17 mouse cellular contexts compared by ENCODE assay signal in the genomic region with DNA sequence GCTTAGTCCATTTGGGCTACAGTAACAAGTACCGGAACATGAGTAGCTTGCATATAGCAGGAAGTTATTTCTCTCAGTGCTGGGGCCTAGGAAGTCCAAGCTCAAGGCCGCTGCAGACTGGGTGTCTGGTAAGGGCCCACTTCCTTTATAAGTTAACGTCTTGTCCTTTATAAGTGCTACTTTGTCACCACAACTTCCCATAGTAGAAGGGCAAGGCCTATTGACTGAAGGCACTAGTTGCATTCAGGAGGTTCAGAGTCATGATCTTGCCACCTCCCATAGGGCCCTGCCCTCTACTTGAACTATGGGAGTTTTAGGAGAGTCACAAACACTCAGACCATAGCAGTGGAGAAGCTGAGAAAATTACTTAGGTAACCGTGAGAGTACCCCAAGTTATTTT.
DNase-seq lines count a peak whose midpoint lies in the region; ATAC-seq and TF ChIP-seq lines count a peak whose summit lies in the region.
"Had no signal": no experiment of that assay in that cellular context is flagged by ENCODE, and none has a peak within 500 bp of the region (broad histone marks: within the 10 kb centered on the region; RNA-seq: fewer than 3 reads in every experiment).

No protein-coding gene starts in this region.

- no peak for TF ChIP-seq CTCF in kidney, postnatal 0 days (IDR thresholded peaks at IDR 0.05; ENCODE audit: low read depth)

- DNase-seq in kidney, postnatal 0 days (ENCODE audit: low spot score) = no peak
- DNase-seq in kidney, postnatal 14 days = no peak
- DNase-seq in intestine, embryonic 14.5 days (ENCODE audit: low spot score) = no peak
- no peak for DNase-seq in spleen, adult 12 weeks (ENCODE audit: low spot score)
- DNase-seq in adrenal gland, postnatal 10 days = no peak
- DNase-seq: adrenal gland, postnatal 14 days; cerebellum, adult 9-10 months; embryo, embryonic 11 days; heart, adult 2 months; heart, postnatal 10 days; left cerebral cortex, postnatal 4 days; liver, embryonic 13.5 days; thymus, adult 18-20 months had no signal

- no peaks in the 10 kb centered on the region for H3K36me3 ChIP-seq in kidney, postnatal 0 days (ENCODE audit: insufficient read depth, low read length)
- H3K36me3 ChIP-seq in embryonic facial prominence, embryonic 15.5 days = no peaks in the 10 kb centered on the region
- H3K36me3 ChIP-seq in intestine, embryonic 14.5 days (ENCODE audit: control insufficient read depth, insufficient read depth, low read length) = no peaks in the 10 kb centered on the region
- no peaks in the 10 kb centered on the region for H3K36me3 ChIP-seq in stomach, embryonic 15.5 days
- H3K36me3 ChIP-seq: liver, embryonic 13.5 days; midbrain, embryonic 15.5 days had no signal

- peaks cover 25% of the 10 kb centered on the region for H3K4me1 ChIP-seq in kidney, postnatal 0 days (replicated peaks; ENCODE audit: insufficient read depth, low read length)
- H3K4me1 ChIP-seq in embryonic facial prominence, embryonic 15.5 days = peaks cover 19% of the 10 kb centered on the region
- H3K4me1 ChIP-seq in intestine, embryonic 14.5 days (replicated peaks; ENCODE audit: control insufficient read depth, insufficient read depth, low read length) = peaks cover 10% of the 10 kb centered on the region
- H3K4me1 ChIP-seq in stomach, embryonic 15.5 days = peaks cover 11% of the 10 kb centered on the region
- H3K4me1 ChIP-seq: liver, embryonic 13.5 days; midbrain, embryonic 15.5 days had no signal

- ATAC-seq in kidney, postnatal 0 days (replicated peaks; ENCODE audit: low FRiP score, low read depth) = no peak
- ATAC-seq in embryonic facial prominence, embryonic 15.5 days (ENCODE audit: insufficient number of reproducible peaks, low FRiP score, low TSS enrichment, low read depth) = no peak
- no peak for ATAC-seq in intestine, embryonic 14.5 days (replicated peaks; ENCODE audit: low FRiP score, low TSS enrichment, low read depth)
- ATAC-seq in stomach, embryonic 15.5 days (ENCODE audit: insufficient read depth, low FRiP score, low read depth) = no peak
- ATAC-seq: hindbrain, embryonic 16.5 days; midbrain, embryonic 15.5 days had no signal

- H3K27me3 ChIP-seq in kidney, postnatal 0 days (ENCODE audit: insufficient read depth, low read length) = no peaks in the 10 kb centered on the region
- H3K27me3 ChIP-seq in embryonic facial prominence, embryonic 15.5 days = no peaks in the 10 kb centered on the region
- H3K27me3 ChIP-seq in intestine, embryonic 14.5 days (replicated peaks; ENCODE audit: control insufficient read depth, insufficient read depth, low read length) = no peaks in the 10 kb centered on the region
- no peaks in the 10 kb centered on the region for H3K27me3 ChIP-seq in stomach, embryonic 15.5 days (replicated peaks)
- H3K27me3 ChIP-seq: liver, embryonic 13.5 days; midbrain, embryonic 15.5 days had no signal

- peak overlapping the region; percentile 66 for H3K27ac ChIP-seq in kidney, postnatal 0 days
- H3K27ac ChIP-seq in embryonic facial prominence, embryonic 15.5 days (replicated peaks) = peak overlapping the region; percentile 86
- peak overlapping the region; percentile 44 for H3K27ac ChIP-seq in intestine, embryonic 14.5 days (ENCODE audit: low read depth)
- peak overlapping the region; percentile 54 for H3K27ac ChIP-seq in stomach, embryonic 15.5 days
- H3K27ac ChIP-seq: heart, adult 2 months; liver, embryonic 13.5 days; midbrain, embryonic 15.5 days had no signal

- H3K9me3 ChIP-seq in kidney, postnatal 0 days (replicated peaks; ENCODE audit: low read length) = no peaks in the 10 kb centered on the region
- H3K9me3 ChIP-seq in embryonic facial prominence, embryonic 15.5 days (replicated peaks) = no peaks in the 10 kb centered on the region
- H3K9me3 ChIP-seq in intestine, embryonic 14.5 days (ENCODE audit: control insufficient read depth, low read length) = no peaks in the 10 kb centered on the region
- no peaks in the 10 kb centered on the region for H3K9me3 ChIP-seq in stomach, embryonic 15.5 days
- H3K9me3 ChIP-seq: liver, embryonic 13.5 days; midbrain, embryonic 15.5 days had no signal

- H3K4me2 ChIP-seq in kidney, postnatal 0 days (ENCODE audit: low read length) = no peak overlapping the region
- H3K4me2 ChIP-seq in embryonic facial prominence, embryonic 15.5 days (replicated peaks) = no peak overlapping the region
- H3K4me2 ChIP-seq in intestine, embryonic 14.5 days (ENCODE audit: low read length) = no peak overlapping the region
- H3K4me2 ChIP-seq in stomach, embryonic 15.5 days = no peak overlapping the region
- H3K4me2 ChIP-seq: liver, embryonic 13.5 days; midbrain, embryonic 15.5 days had no signal

- WGBS in kidney, postnatal 0 days = 55% methylated on average over 4 of the region's 4 CpGs
- 68% methylated on average over 4 of the region's 4 CpGs for WGBS in embryonic facial prominence, embryonic 15.5 days
- WGBS in intestine, embryonic 14.5 days = 80% methylated on average over 4 of the region's 4 CpGs
- WGBS in stomach, embryonic 15.5 days = 82% methylated on average over 4 of the region's 4 CpGs

- no peak overlapping the region for H3K9ac ChIP-seq in kidney, postnatal 0 days (ENCODE audit: low read depth, low read length)
- H3K9ac ChIP-seq in embryonic facial prominence, embryonic 15.5 days = no peak overlapping the region
- no peak overlapping the region for H3K9ac ChIP-seq in intestine, embryonic 14.5 days (ENCODE audit: low read length)
- H3K9ac ChIP-seq in stomach, embryonic 15.5 days = no peak overlapping the region
- H3K9ac ChIP-seq: liver, embryonic 13.5 days; midbrain, embryonic 15.5 days had no signal

- H3K4me3 ChIP-seq in kidney, postnatal 0 days (replicated peaks; ENCODE audit: low read depth, low read length) = no peak overlapping the region
- H3K4me3 ChIP-seq in embryonic facial prominence, embryonic 15.5 days (replicated peaks) = no peak overlapping the region
- H3K4me3 ChIP-seq in intestine, embryonic 14.5 days (ENCODE audit: low read depth, low read length) = no peak overlapping the region
- no peak overlapping the region for H3K4me3 ChIP-seq in stomach, embryonic 15.5 days (replicated peaks)
- H3K4me3 ChIP-seq: heart, adult 2 months; liver, embryonic 13.5 days; midbrain, embryonic 15.5 days had no signal
